Mouse (Mus musculus) heart, postnatal 0 days (tissue): ENCODE results near the gene Plxdc1.

Experiments
- CTCF ChIP-seq: IDR thresholded peaks from 2 replicates; pipeline ENCODE4 v1.5.1; 2016; ENCODE audit warnings: antibody characterized with exemption, control low read depth, low read depth
- EP300 ChIP-seq: IDR thresholded peaks from 2 replicates; pipeline ENCODE4 v1.6.1; 2016; ENCODE audit warnings: antibody characterized with exemption, low read depth

GRCm38 (mm10) chr11:97980531-97980966, 5.7 kb downstream of the Plxdc1 start:
- no peak for TF ChIP-seq EP300
- no peak for TF ChIP-seq CTCF
